ENCODE assay signal across 18 mouse cellular contexts in the genomic region with DNA sequence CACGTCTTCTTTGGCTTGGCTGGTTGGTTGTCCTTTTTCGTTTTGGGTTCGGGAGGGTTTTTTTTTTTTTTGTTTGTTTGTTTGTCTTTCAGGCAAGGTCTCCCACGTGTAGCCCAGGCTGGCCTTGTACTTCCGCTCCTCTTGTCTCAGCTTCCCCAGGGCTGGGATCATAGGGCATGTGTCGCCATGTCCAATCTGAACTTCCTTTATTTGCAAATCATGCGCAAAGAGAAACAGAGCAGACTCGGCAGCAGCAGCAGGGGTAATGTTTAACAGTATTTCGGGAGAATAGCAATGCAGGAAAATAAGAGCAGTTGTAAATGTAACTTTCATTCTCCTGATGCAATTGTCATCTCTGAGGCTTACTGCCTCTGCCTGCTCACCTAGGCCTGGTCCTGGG. TPM values are rescaled to one million over a fixed set of nuclear protein-coding genes. Genes with fewer than 3 reads are reported as not detected.
DNase-seq lines count a peak whose midpoint lies in the region; ATAC-seq and TF ChIP-seq lines count a peak whose summit lies in the region.
"Had no signal": no experiment of that assay in that cellular context is flagged by ENCODE, and none has a peak within 500 bp of the region (broad histone marks: within the 10 kb centered on the region; RNA-seq: fewer than 3 reads in every experiment).

No protein-coding gene starts in this region.

- WGBS in stomach, embryonic 14.5 days: 74% methylated on average over 9 of the region's 9 CpGs
- WGBS in stomach, postnatal 0 days: 64% methylated on average over 9 of the region's 9 CpGs
- WGBS in kidney, embryonic 15.5 days: 72% methylated on average over 9 of the region's 9 CpGs
- WGBS in liver, embryonic 12.5 days (ENCODE audit: insufficient replicate concordance): 71% methylated on average over 9 of the region's 9 CpGs
- WGBS in heart, embryonic 10.5 days: 82% methylated on average over 9 of the region's 9 CpGs

- H3K27ac ChIP-seq in stomach, embryonic 14.5 days (ENCODE audit: low read length): peak overlapping the region; percentile 48; the same call in 1 of the 2 replicates
- H3K27ac ChIP-seq in stomach, postnatal 0 days (replicated peaks): no peak overlapping the region
- peak overlapping the region; percentile 68 for H3K27ac ChIP-seq in kidney, embryonic 15.5 days
- H3K27ac ChIP-seq in liver, embryonic 12.5 days: peak overlapping the region; percentile 62
- no peak overlapping the region for H3K27ac ChIP-seq in heart, embryonic 10.5 days
- H3K27ac ChIP-seq: hindbrain, embryonic 15.5 days; neural tube, embryonic 13.5 days had no signal

- ATAC-seq in stomach, embryonic 14.5 days (ENCODE audit: insufficient number of reproducible peaks, insufficient read depth, low FRiP score, low read depth): no peak
- no peak for ATAC-seq in stomach, postnatal 0 days (ENCODE audit: low FRiP score, low TSS enrichment)
- ATAC-seq in kidney, embryonic 15.5 days (replicated peaks; ENCODE audit: low FRiP score): no peak
- ATAC-seq in liver, embryonic 12.5 days: no peak
- ATAC-seq: CD4-positive, CD25-positive, alpha-beta regulatory T cell, adult 4 months; forebrain, embryonic 16.5 days had no signal

- H3K36me3 ChIP-seq in stomach, embryonic 14.5 days (ENCODE audit: control insufficient read depth, insufficient read depth, low read length): no peaks in the 10 kb centered on the region
- no peaks in the 10 kb centered on the region for H3K36me3 ChIP-seq in stomach, postnatal 0 days (ENCODE audit: control insufficient read depth, insufficient read depth, low read length)
- H3K36me3 ChIP-seq in kidney, embryonic 15.5 days: no peaks in the 10 kb centered on the region
- H3K36me3 ChIP-seq in liver, embryonic 12.5 days: no peaks in the 10 kb centered on the region
- H3K36me3 ChIP-seq in heart, embryonic 10.5 days: no peaks in the 10 kb centered on the region
- H3K36me3 ChIP-seq: heart, embryonic 12.5 days; hindbrain, embryonic 15.5 days; neural tube, embryonic 13.5 days had no signal

- no peak for TF ChIP-seq CTCF in stomach, postnatal 0 days (IDR thresholded peaks at IDR 0.05; ENCODE audit: low read depth)

- H3K9ac ChIP-seq in stomach, embryonic 14.5 days (replicated peaks; ENCODE audit: low read depth, low read length): no peak overlapping the region
- no peak overlapping the region for H3K9ac ChIP-seq in stomach, postnatal 0 days (ENCODE audit: low read length)
- H3K9ac ChIP-seq in kidney, embryonic 15.5 days: no peak overlapping the region
- H3K9ac ChIP-seq in liver, embryonic 12.5 days: no peak overlapping the region
- H3K9ac ChIP-seq: heart, embryonic 12.5 days; hindbrain, embryonic 15.5 days; neural tube, embryonic 13.5 days had no signal

- peaks cover 18% of the 10 kb centered on the region for H3K4me1 ChIP-seq in stomach, embryonic 14.5 days (ENCODE audit: control insufficient read depth, insufficient read depth, low read length)
- peaks cover 6% of the 10 kb centered on the region; the same call in 1 of the 2 replicates for H3K4me1 ChIP-seq in stomach, postnatal 0 days (replicated peaks; ENCODE audit: control insufficient read depth, insufficient read depth)
- H3K4me1 ChIP-seq in kidney, embryonic 15.5 days: peaks cover 41% of the 10 kb centered on the region
- peaks cover 67% of the 10 kb centered on the region for H3K4me1 ChIP-seq in liver, embryonic 12.5 days
- peaks cover 29% of the 10 kb centered on the region for H3K4me1 ChIP-seq in heart, embryonic 10.5 days

- no peak for TF ChIP-seq EP300 in stomach, postnatal 0 days (optimal IDR thresholded peaks at IDR 0.05)

- no peak overlapping the region for H3K4me2 ChIP-seq in stomach, embryonic 14.5 days (replicated peaks; ENCODE audit: low read depth, low read length)
- no peak overlapping the region for H3K4me2 ChIP-seq in stomach, postnatal 0 days (replicated peaks; ENCODE audit: low read depth)
- H3K4me2 ChIP-seq in kidney, embryonic 15.5 days: no peak overlapping the region
- no peak overlapping the region for H3K4me2 ChIP-seq in liver, embryonic 12.5 days
- H3K4me2 ChIP-seq: heart, embryonic 12.5 days; hindbrain, embryonic 15.5 days; midbrain, embryonic 11.5 days; neural tube, embryonic 13.5 days had no signal

- DNase-seq in stomach, postnatal 0 days (ENCODE audit: low spot score): no peak
- DNase-seq in yolk sac, embryonic 10.5 days (ENCODE audit: low spot score): peak; percentile 84
- no peak for DNase-seq in right cerebral cortex, postnatal 36 days (ENCODE audit: low spot score in 2 of 2)
- no peak for DNase-seq in heart, embryonic 10.5 days (ENCODE audit: low spot score)
- DNase-seq: adrenal gland, adult 2 months; cerebellum, postnatal 25 days; lung, postnatal 36 days; right cerebral cortex, postnatal 25 days had no signal

- no peak overlapping the region for H3K4me3 ChIP-seq in stomach, embryonic 14.5 days (ENCODE audit: low read depth, low read length)
- H3K4me3 ChIP-seq in stomach, postnatal 0 days (ENCODE audit: low read depth, low read length): no peak overlapping the region
- no peak overlapping the region for H3K4me3 ChIP-seq in kidney, embryonic 15.5 days (replicated peaks)
- H3K4me3 ChIP-seq in liver, embryonic 12.5 days: no peak overlapping the region
- H3K4me3 ChIP-seq in heart, embryonic 10.5 days: no peak overlapping the region
- H3K4me3 ChIP-seq: heart, embryonic 12.5 days; hindbrain, embryonic 15.5 days; neural tube, embryonic 13.5 days had no signal

- H3K9me3 ChIP-seq in stomach, embryonic 14.5 days (ENCODE audit: control insufficient read depth, low read depth, low read length): no peaks in the 10 kb centered on the region
- no peaks in the 10 kb centered on the region for H3K9me3 ChIP-seq in stomach, postnatal 0 days (ENCODE audit: control insufficient read depth, low read length)
- H3K9me3 ChIP-seq in kidney, embryonic 15.5 days (replicated peaks): no peaks in the 10 kb centered on the region
- H3K9me3 ChIP-seq in liver, embryonic 12.5 days (replicated peaks): no peaks in the 10 kb centered on the region
- no peaks in the 10 kb centered on the region for H3K9me3 ChIP-seq in heart, embryonic 10.5 days
- H3K9me3 ChIP-seq: hindbrain, embryonic 15.5 days; neural tube, embryonic 13.5 days had no signal

- H3K27me3 ChIP-seq in stomach, embryonic 14.5 days (ENCODE audit: control insufficient read depth, insufficient read depth, low read length): no peaks in the 10 kb centered on the region
- H3K27me3 ChIP-seq in stomach, postnatal 0 days (ENCODE audit: control insufficient read depth, insufficient read depth, low read length): no peaks in the 10 kb centered on the region
- H3K27me3 ChIP-seq in kidney, embryonic 15.5 days: no peaks in the 10 kb centered on the region
- no peaks in the 10 kb centered on the region for H3K27me3 ChIP-seq in liver, embryonic 12.5 days (replicated peaks)
- no peaks in the 10 kb centered on the region for H3K27me3 ChIP-seq in heart, embryonic 10.5 days (ENCODE audit: insufficient read depth, poor library complexity, severe bottlenecking)
- H3K27me3 ChIP-seq: heart, embryonic 12.5 days; hindbrain, embryonic 15.5 days had no signal

RNA-seq across cellular contexts. Expression of a gene that starts 27.0 kb away (rescaled TPM):
- polyA plus RNA-seq in stomach, embryonic 14.5 days (2014; fragmentation: Nextera tagmentation; extraction: Ambion mirVana): 13.0 and 14.9 TPM in 2 replicates
- polyA plus RNA-seq in stomach, postnatal 0 days (2015; fragmentation: Nextera tagmentation; extraction: Ambion mirVana): 3.4 and 4.1 TPM in 2 replicates
- polyA plus RNA-seq in kidney, embryonic 15.5 days (2015; fragmentation: Nextera tagmentation; extraction: Ambion mirVana): 10.1 and 13.7 TPM in 2 replicates
- 18.3 and 18.9 TPM in 2 replicates for polyA plus RNA-seq in liver, embryonic 12.5 days (2016; fragmentation: Nextera tagmentation; extraction: Ambion mirVana)
- polyA plus RNA-seq in heart, embryonic 10.5 days (2016; fragmentation: Nextera tagmentation; extraction: Ambion mirVana): 17.5 and 19.5 TPM in 2 replicates

RNA-seq across cellular contexts. Expression of a gene that starts 38.9 kb away (rescaled TPM):
- polyA plus RNA-seq in stomach, embryonic 14.5 days (2014; fragmentation: Nextera tagmentation; extraction: Ambion mirVana): not detected in 2 replicates
- polyA plus RNA-seq in stomach, postnatal 0 days (2015; fragmentation: Nextera tagmentation; extraction: Ambion mirVana): 0.99 TPM in 1 of 2 replicates, not detected in the other
- 3.2 TPM in 1 of 2 replicates, not detected in the other for polyA plus RNA-seq in kidney, embryonic 15.5 days (2015; fragmentation: Nextera tagmentation; extraction: Ambion mirVana)
- 0.51 and 1.7 TPM in 2 replicates for polyA plus RNA-seq in liver, embryonic 12.5 days (2016; fragmentation: Nextera tagmentation; extraction: Ambion mirVana)
- 0.57 and 2.6 TPM in 2 replicates for polyA plus RNA-seq in heart, embryonic 10.5 days (2016; fragmentation: Nextera tagmentation; extraction: Ambion mirVana)
- polyA plus RNA-seq: adrenal gland, adult 2 months; heart, embryonic 12.5 days; limb, embryonic 14.5 days had no signal

Comparison
In these comparisons a context has a peak if more than half of its experiments do, and no peak if none do; other contexts are left out.
1. H3K27ac ChIP-seq: peak in stomach, embryonic 14.5 days (single experiment), kidney, embryonic 15.5 days (single experiment) and liver, embryonic 12.5 days (single experiment); none in stomach, postnatal 0 days (single experiment) and heart, embryonic 10.5 days (single experiment).